Mouse (Mus musculus): ENCODE results near the gene Fam84b.

GRCm38 (mm10) chr15:60854151-60854550 lies 573 bp upstream of the Fam84b start:
- TF ChIP-seq EP300 (IDR thresholded peaks at IDR 0.05; ENCODE audit: low read depth) (no peak), CTCF (IDR thresholded peaks at IDR 0.05; ENCODE audit: low read depth) (no peak)

Data from liver, postnatal 0 days (tissue).